Mouse (Mus musculus): ENCODE data around the gene Rbm25. TPM values are rescaled to one million over a fixed set of nuclear protein-coding genes. Genes with fewer than 3 reads are reported as not detected.
"Not testable (repeated sequence)": the region's sequence is repeated elsewhere in the genome, so short reads cannot be mapped to it uniquely, and the experiment has no call there.

Gene Rbm25
- polyA plus RNA-seq, 1 experiment from 2014 or later: 256 TPM

- Histone ChIP-seq H3K4me1 (no peaks in the 10 kb centered on the region), H3K4me2 (replicated peaks) (no peak overlapping the region), H3K27ac (replicated peaks) (no peak overlapping the region), H3K9me3 (replicated peaks) (no peaks in the 10 kb centered on the region), H3K4me3 (replicated peaks) (no peak overlapping the region), H3K27me3 (no peaks in the 10 kb centered on the region), H3K36me3 (no peaks in the 10 kb centered on the region), H3K9ac (no peak overlapping the region)
- WGBS: 92% methylated on average over 5 of the region's 5 CpGs
- ATAC-seq (ENCODE audit: insufficient number of reproducible peaks, low FRiP score, low TSS enrichment, low read depth): no peak
Observed at GRCm38 (mm10) chr12:83617261-83617660, 13.8 kb upstream of the Rbm25 start.

GRCm38 (mm10) chr12:83618981-83619380 lies 12.1 kb upstream of the Rbm25 start:
- WGBS: 78% methylated on average over 2 of the region's 2 CpGs
- Histone ChIP-seq H3K9me3 (replicated peaks) (no peaks in the 10 kb centered on the region), H3K36me3 (no peaks in the 10 kb centered on the region), H3K27me3 (no peaks in the 10 kb centered on the region), H3K4me1 (no peaks in the 10 kb centered on the region), H3K9ac (no peak overlapping the region), H3K4me2 (replicated peaks) (no peak overlapping the region), H3K4me3 (replicated peaks) (no peak overlapping the region), H3K27ac (replicated peaks) (no peak overlapping the region)
- no peak for ATAC-seq (ENCODE audit: insufficient number of reproducible peaks, low FRiP score, low TSS enrichment, low read depth)

- not testable (repeated sequence) for H3K9ac ChIP-seq; H3K4me1 ChIP-seq; H3K4me2 ChIP-seq (replicated peaks); H3K36me3 ChIP-seq; H3K27me3 ChIP-seq; H3K4me3 ChIP-seq (replicated peaks); H3K9me3 ChIP-seq (replicated peaks); ATAC-seq (ENCODE audit: insufficient number of reproducible peaks, low FRiP score, low TSS enrichment, low read depth); H3K27ac ChIP-seq (replicated peaks)
- 67% methylated on average over 23 of the region's 23 CpGs for WGBS
Observed at GRCm38 (mm10) chr12:83620694-83621093, 10.3 kb upstream of the Rbm25 start.

GRCm38 (mm10) chr12:83622031-83622755 lies 8.8 kb upstream of the Rbm25 start:
- Histone ChIP-seq H3K4me1 (no peaks in the 10 kb centered on the region), H3K4me2 (replicated peaks) (no peak overlapping the region), H3K9ac (no peak overlapping the region), H3K4me3 (replicated peaks) (no peak overlapping the region), H3K27me3 (no peaks in the 10 kb centered on the region), H3K9me3 (replicated peaks) (no peaks in the 10 kb centered on the region), H3K36me3 (no peaks in the 10 kb centered on the region), H3K27ac (replicated peaks) (no peak overlapping the region)
- 73% methylated on average over 6 of the region's 6 CpGs for WGBS
- ATAC-seq (ENCODE audit: insufficient number of reproducible peaks, low FRiP score, low TSS enrichment, low read depth): no peak

GRCm38 (mm10) chr12:83624321-83624720 lies 6.7 kb upstream of the Rbm25 start:
- H3K9me3 ChIP-seq (replicated peaks): no peaks in the 10 kb centered on the region
- WGBS: 82% methylated on average over 1 of the region's 1 CpGs
- H3K4me3 ChIP-seq (replicated peaks): no peak overlapping the region
- no peaks in the 10 kb centered on the region for H3K4me1 ChIP-seq
- no peaks in the 10 kb centered on the region for H3K27me3 ChIP-seq
- H3K9ac ChIP-seq: no peak overlapping the region
- H3K4me2 ChIP-seq (replicated peaks): no peak overlapping the region
- no peak for ATAC-seq (ENCODE audit: insufficient number of reproducible peaks, low FRiP score, low TSS enrichment, low read depth)
- no peak overlapping the region for H3K27ac ChIP-seq (replicated peaks)
- no peaks in the 10 kb centered on the region for H3K36me3 ChIP-seq

GRCm38 (mm10) chr12:83631743-83632679 lies 975 bp downstream of the Rbm25 start:
- under 1% methylated on average over 60 of the region's 68 CpGs for WGBS
- H3K4me2 ChIP-seq (replicated peaks): peak overlapping the region; percentile 58
- H3K9me3 ChIP-seq (replicated peaks): no peaks in the 10 kb centered on the region
- H3K4me1 ChIP-seq: peaks cover 6% of the 10 kb centered on the region; the same call in 1 of the 2 replicates
- peak overlapping the region; percentile 96 for H3K9ac ChIP-seq
- peaks cover 11% of the 10 kb centered on the region for H3K36me3 ChIP-seq
- H3K27ac ChIP-seq (replicated peaks): peak overlapping the region; percentile 96
- H3K4me3 ChIP-seq (replicated peaks): peak overlapping the region; percentile 88
- H3K27me3 ChIP-seq: no peaks in the 10 kb centered on the region
- peak; percentile 100 for ATAC-seq (ENCODE audit: insufficient number of reproducible peaks, low FRiP score, low TSS enrichment, low read depth)

GRCm38 (mm10) chr12:83632680-83633025 lies 1.6 kb downstream of the Rbm25 start:
- peak overlapping the region; percentile 96 for H3K27ac ChIP-seq (replicated peaks)
- H3K4me1 ChIP-seq: peaks cover 6% of the 10 kb centered on the region; the same call in 1 of the 2 replicates
- H3K4me3 ChIP-seq (replicated peaks): peak overlapping the region; percentile 88
- no peaks in the 10 kb centered on the region for H3K9me3 ChIP-seq (replicated peaks)
- WGBS: 0% methylated on average over 20 of the region's 20 CpGs
- H3K27me3 ChIP-seq: no peaks in the 10 kb centered on the region
- H3K9ac ChIP-seq: peak overlapping the region; percentile 96
- peaks cover 18% of the 10 kb centered on the region for H3K36me3 ChIP-seq
- ATAC-seq (ENCODE audit: insufficient number of reproducible peaks, low FRiP score, low TSS enrichment, low read depth): no peak
- H3K4me2 ChIP-seq (replicated peaks): peak overlapping the region; percentile 58

GRCm38 (mm10) chr12:83633807-83634206 lies 2.8 kb downstream of the Rbm25 start:
- no peaks in the 10 kb centered on the region for H3K9me3 ChIP-seq (replicated peaks)
- 30% methylated on average over 2 of the region's 2 CpGs for WGBS
- ATAC-seq (ENCODE audit: insufficient number of reproducible peaks, low FRiP score, low TSS enrichment, low read depth): no peak
- H3K4me3 ChIP-seq (replicated peaks): 0 out of 2 replicates have a peak overlapping the region, but pooled peaks have one; percentile 5
- H3K4me2 ChIP-seq (replicated peaks): peak overlapping the region; percentile 23; the same call in 1 of the 2 replicates
- H3K4me1 ChIP-seq: peaks cover 6% of the 10 kb centered on the region; the same call in 1 of the 2 replicates
- H3K27me3 ChIP-seq: no peaks in the 10 kb centered on the region
- H3K36me3 ChIP-seq: peaks cover 23% of the 10 kb centered on the region
- no peak overlapping the region for H3K9ac ChIP-seq
- no peak overlapping the region for H3K27ac ChIP-seq (replicated peaks)

- H3K9ac ChIP-seq: no peak overlapping the region
- WGBS: 95% methylated on average over 2 of the region's 2 CpGs
- no peak overlapping the region for H3K27ac ChIP-seq (replicated peaks)
- H3K36me3 ChIP-seq: peaks cover 54% of the 10 kb centered on the region
- no peak overlapping the region for H3K4me3 ChIP-seq (replicated peaks)
- no peaks in the 10 kb centered on the region for H3K27me3 ChIP-seq
- ATAC-seq (ENCODE audit: insufficient number of reproducible peaks, low FRiP score, low TSS enrichment, low read depth): no peak
- H3K4me1 ChIP-seq: no peaks in the 10 kb centered on the region
- no peak overlapping the region for H3K4me2 ChIP-seq (replicated peaks)
- H3K9me3 ChIP-seq (replicated peaks): no peaks in the 10 kb centered on the region
Observed at GRCm38 (mm10) chr12:83641233-83641632, 10.2 kb downstream of the Rbm25 start.

- Histone ChIP-seq H3K4me2 (replicated peaks) (no peak overlapping the region), H3K9me3 (replicated peaks) (no peaks in the 10 kb centered on the region), H3K4me1 (no peaks in the 10 kb centered on the region), H3K36me3 (peaks cover 48% of the 10 kb centered on the region), H3K9ac (no peak overlapping the region), H3K27me3 (no peaks in the 10 kb centered on the region), H3K4me3 (replicated peaks) (no peak overlapping the region), H3K27ac (replicated peaks) (no peak overlapping the region)
- 70% methylated on average over 1 of the region's 1 CpGs for WGBS
- ATAC-seq (ENCODE audit: insufficient number of reproducible peaks, low FRiP score, low TSS enrichment, low read depth): no peak
Observed at GRCm38 (mm10) chr12:83643116-83643515, 12.1 kb downstream of the Rbm25 start.

- Histone ChIP-seq H3K4me2 (replicated peaks) (no peak overlapping the region), H3K4me1 (no peaks in the 10 kb centered on the region), H3K4me3 (replicated peaks) (no peak overlapping the region), H3K36me3 (peaks cover 60% of the 10 kb centered on the region), H3K9me3 (replicated peaks) (no peaks in the 10 kb centered on the region), H3K27ac (replicated peaks) (no peak overlapping the region), H3K9ac (no peak overlapping the region), H3K27me3 (no peaks in the 10 kb centered on the region)
- ATAC-seq (ENCODE audit: insufficient number of reproducible peaks, low FRiP score, low TSS enrichment, low read depth): no peak
- WGBS: 92% methylated on average over 3 of the region's 3 CpGs
Observed at GRCm38 (mm10) chr12:83650346-83650745, 19.3 kb downstream of the Rbm25 start.
